Mouse (Mus musculus) urinary bladder, postnatal 25 days (tissue): ENCODE data around the gene Grb2.

Source experiments
- DNase-seq: peaks from one replicate; pipeline ENCODE4 v3.0.0; 2022; ENCODE audit warnings: low spot score

Grb2 gene

GRCm38 (mm10) chr11:115712268-115712667 lies 3.9 kb upstream of the Grb2 start:
- no peak for DNase-seq

GRCm38 (mm10) chr11:115711133-115711532 lies 2.7 kb upstream of the Grb2 start:
- no peak for DNase-seq

- no peak for DNase-seq
Observed at GRCm38 (mm10) chr11:115709829-115710559, 1.6 kb upstream of the Grb2 start.

- peak; percentile 19 for DNase-seq
Observed at GRCm38 (mm10) chr11:115708956-115709828, 795 bp upstream of the Grb2 start.

- peak; percentile 36 for DNase-seq
Observed at GRCm38 (mm10) chr11:115707313-115708208, 836 bp downstream of the Grb2 start.

GRCm38 (mm10) chr11:115706584-115706983 lies 1.8 kb downstream of the Grb2 start:
- DNase-seq = no peak

- DNase-seq = no peak
Observed at GRCm38 (mm10) chr11:115705561-115705960, 2.8 kb downstream of the Grb2 start.

GRCm38 (mm10) chr11:115704648-115705047 lies 3.7 kb downstream of the Grb2 start:
- DNase-seq = no peak

- no peak for DNase-seq
Observed at GRCm38 (mm10) chr11:115703466-115703865, 4.9 kb downstream of the Grb2 start.

- peak; percentile 78 for DNase-seq
Observed at GRCm38 (mm10) chr11:115698986-115699728, 9.2 kb downstream of the Grb2 start.

- DNase-seq = no peak
Observed at GRCm38 (mm10) chr11:115697722-115698121, 10.7 kb downstream of the Grb2 start.

- DNase-seq = no peak
Observed at GRCm38 (mm10) chr11:115697091-115697490, 11.3 kb downstream of the Grb2 start.

- DNase-seq = no peak
Observed at GRCm38 (mm10) chr11:115696471-115696870, 11.9 kb downstream of the Grb2 start.

GRCm38 (mm10) chr11:115693979-115694578 lies 14.3 kb downstream of the Grb2 start:
- no peak for DNase-seq

GRCm38 (mm10) chr11:115692800-115693199 lies 15.6 kb downstream of the Grb2 start:
- DNase-seq = no peak

- DNase-seq = no peak
Observed at GRCm38 (mm10) chr11:115691976-115692375, 16.4 kb downstream of the Grb2 start.

- DNase-seq = no peak
Observed at GRCm38 (mm10) chr11:115691511-115691910, 16.9 kb downstream of the Grb2 start.

- DNase-seq = no peak
Observed at GRCm38 (mm10) chr11:115691013-115691412, 17.4 kb downstream of the Grb2 start.

- DNase-seq = no peak
Observed at GRCm38 (mm10) chr11:115690356-115690755, 18.0 kb downstream of the Grb2 start.

- no peak for DNase-seq
Observed at GRCm38 (mm10) chr11:115689137-115689915, 19.1 kb downstream of the Grb2 start.
